ENCODE assay signal across 12 mouse cellular contexts in the genomic region with DNA sequence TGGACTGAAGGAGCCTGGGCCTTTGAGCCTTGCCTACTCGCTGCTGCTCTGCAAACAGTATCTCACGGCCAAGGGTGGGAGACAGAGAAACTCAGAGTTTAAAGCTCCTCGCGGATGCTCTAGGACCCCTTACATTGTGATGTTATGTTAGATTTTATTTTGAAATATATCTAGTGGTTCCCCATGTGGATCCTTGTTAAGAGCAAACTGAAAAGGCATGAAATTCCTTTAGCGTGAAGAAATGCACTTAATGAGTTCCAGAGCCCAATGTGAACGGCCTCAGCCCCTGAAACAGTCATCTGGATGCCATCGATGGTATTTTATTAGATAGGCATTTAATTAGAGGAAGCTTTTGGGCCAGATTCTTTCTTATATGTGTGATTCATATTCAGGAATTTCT.
DNase-seq lines count a peak whose midpoint lies in the region; ATAC-seq and TF ChIP-seq lines count a peak whose summit lies in the region.
"Had no signal": no experiment of that assay in that cellular context is flagged by ENCODE, and none has a peak within 500 bp of the region (broad histone marks: within the 10 kb centered on the region; RNA-seq: fewer than 3 reads in every experiment).

No protein-coding gene starts in this region.

- no peak for TF ChIP-seq CTCF in forebrain, postnatal 0 days (IDR thresholded peaks at IDR 0.05; ENCODE audit: low read depth)
- no peak for TF ChIP-seq CTCF in kidney, postnatal 0 days (IDR thresholded peaks at IDR 0.05; ENCODE audit: low read depth)

- DNase-seq in forebrain, postnatal 0 days, result no peak
- DNase-seq in kidney, postnatal 0 days (ENCODE audit: low spot score), result peak; percentile 45
- DNase-seq in kidney, adult 8-10 months, result no peak
- DNase-seq in embryo, embryonic 11.5 days (ENCODE audit: low read depth, low spot score), result peak; percentile 19
- peak; percentile 38 for DNase-seq in limb, embryonic 10.5 days (ENCODE audit: low spot score)
- no peak for DNase-seq in adrenal gland, postnatal 25 days
- DNase-seq in gastrocnemius, postnatal 4 days (ENCODE audit: low spot score in 2 of 2), result no peak
- DNase-seq: B cell, adult 2 months; cerebellum, postnatal 10 days; gastrocnemius, postnatal 25 days; kidney, postnatal 36 days had no signal

- WGBS in forebrain, embryonic 13.5 days, result 51% methylated on average over 7 of the region's 7 CpGs
- 54% methylated on average over 7 of the region's 7 CpGs for WGBS in forebrain, postnatal 0 days
- WGBS in kidney, postnatal 0 days, result 55% methylated on average over 7 of the region's 7 CpGs
- WGBS in limb, embryonic 10.5 days, result 32% methylated on average over 7 of the region's 7 CpGs

- no peaks in the 10 kb centered on the region for H3K27me3 ChIP-seq in forebrain, embryonic 13.5 days
- no peaks in the 10 kb centered on the region for H3K27me3 ChIP-seq in forebrain, postnatal 0 days (ENCODE audit: insufficient read depth, low read length)
- H3K27me3 ChIP-seq in kidney, postnatal 0 days (ENCODE audit: insufficient read depth, low read length), result no peaks in the 10 kb centered on the region
- H3K27me3 ChIP-seq in limb, embryonic 10.5 days (ENCODE audit: low read depth, poor library complexity, severe bottlenecking), result no peaks in the 10 kb centered on the region

- peak overlapping the region; percentile 25; the same call in 1 of the 2 replicates for H3K27ac ChIP-seq in forebrain, embryonic 13.5 days
- no peak overlapping the region for H3K27ac ChIP-seq in forebrain, postnatal 0 days (ENCODE audit: low read depth, low read length)
- peak overlapping the region; percentile 19; the same call in 1 of the 2 replicates for H3K27ac ChIP-seq in kidney, postnatal 0 days
- H3K27ac ChIP-seq in limb, embryonic 10.5 days, result peak overlapping the region; percentile 79

- no peak overlapping the region for H3K4me3 ChIP-seq in forebrain, embryonic 13.5 days
- H3K4me3 ChIP-seq in forebrain, postnatal 0 days (ENCODE audit: low read depth, low read length), result no peak overlapping the region
- no peak overlapping the region for H3K4me3 ChIP-seq in kidney, postnatal 0 days (replicated peaks; ENCODE audit: low read depth, low read length)
- H3K4me3 ChIP-seq in limb, embryonic 10.5 days, result no peak overlapping the region

- peaks cover 7% of the 10 kb centered on the region; the same call in 1 of the 2 replicates for H3K4me1 ChIP-seq in forebrain, embryonic 13.5 days
- H3K4me1 ChIP-seq in forebrain, postnatal 0 days (ENCODE audit: insufficient read depth), result no peaks in the 10 kb centered on the region
- no peaks in the 10 kb centered on the region for H3K4me1 ChIP-seq in kidney, postnatal 0 days (replicated peaks; ENCODE audit: insufficient read depth, low read length)
- peaks cover 55% of the 10 kb centered on the region for H3K4me1 ChIP-seq in limb, embryonic 10.5 days

- H3K4me2 ChIP-seq in forebrain, embryonic 13.5 days, result no peak overlapping the region
- no peak overlapping the region for H3K4me2 ChIP-seq in forebrain, postnatal 0 days (ENCODE audit: low read depth)
- no peak overlapping the region for H3K4me2 ChIP-seq in kidney, postnatal 0 days (ENCODE audit: low read length)

- no peak for ATAC-seq in forebrain, embryonic 13.5 days
- ATAC-seq in forebrain, postnatal 0 days, result no peak
- no peak for ATAC-seq in kidney, postnatal 0 days (replicated peaks; ENCODE audit: low FRiP score, low read depth)

- H3K9ac ChIP-seq in forebrain, embryonic 13.5 days, result no peak overlapping the region
- no peak overlapping the region for H3K9ac ChIP-seq in forebrain, postnatal 0 days
- no peak overlapping the region for H3K9ac ChIP-seq in kidney, postnatal 0 days (ENCODE audit: low read depth, low read length)

- H3K9me3 ChIP-seq in forebrain, embryonic 13.5 days (replicated peaks), result no peaks in the 10 kb centered on the region
- no peaks in the 10 kb centered on the region for H3K9me3 ChIP-seq in forebrain, postnatal 0 days (ENCODE audit: low read length)
- no peaks in the 10 kb centered on the region for H3K9me3 ChIP-seq in kidney, postnatal 0 days (replicated peaks; ENCODE audit: low read length)
- no peaks in the 10 kb centered on the region for H3K9me3 ChIP-seq in limb, embryonic 10.5 days (replicated peaks)

- H3K36me3 ChIP-seq in forebrain, embryonic 13.5 days (ENCODE audit: poor library complexity, severe bottlenecking), result peaks cover 33% of the 10 kb centered on the region
- peaks cover 29% of the 10 kb centered on the region for H3K36me3 ChIP-seq in forebrain, postnatal 0 days (ENCODE audit: insufficient read depth)
- peaks cover 30% of the 10 kb centered on the region for H3K36me3 ChIP-seq in kidney, postnatal 0 days (ENCODE audit: insufficient read depth, low read length)
- peaks cover 67% of the 10 kb centered on the region for H3K36me3 ChIP-seq in limb, embryonic 10.5 days

Comparison
In these comparisons a context has a peak if more than half of its experiments do, and no peak if none do; other contexts are left out.
1. DNase-seq: peak in kidney, postnatal 0 days (single experiment), embryo, embryonic 11.5 days (single experiment) and limb, embryonic 10.5 days (single experiment); none in forebrain, postnatal 0 days (single experiment), kidney, adult 8-10 months (0 of 2), adrenal gland, postnatal 25 days (single experiment) and gastrocnemius, postnatal 4 days (0 of 2).